Mouse (Mus musculus): ENCODE measurements around the gene Pamr1. TPM values are rescaled to one million over a fixed set of nuclear protein-coding genes. Genes with fewer than 3 reads are reported as not detected.
A peak's percentile ranks its signal among the peaks of the same experiment; 100 is the strongest.

The Pamr1 gene
- 57.9 and 59.4 TPM in 2 replicates for polyA plus RNA-seq (2015; fragmentation: Nextera tagmentation; extraction: Ambion mirVana)

DNA sequence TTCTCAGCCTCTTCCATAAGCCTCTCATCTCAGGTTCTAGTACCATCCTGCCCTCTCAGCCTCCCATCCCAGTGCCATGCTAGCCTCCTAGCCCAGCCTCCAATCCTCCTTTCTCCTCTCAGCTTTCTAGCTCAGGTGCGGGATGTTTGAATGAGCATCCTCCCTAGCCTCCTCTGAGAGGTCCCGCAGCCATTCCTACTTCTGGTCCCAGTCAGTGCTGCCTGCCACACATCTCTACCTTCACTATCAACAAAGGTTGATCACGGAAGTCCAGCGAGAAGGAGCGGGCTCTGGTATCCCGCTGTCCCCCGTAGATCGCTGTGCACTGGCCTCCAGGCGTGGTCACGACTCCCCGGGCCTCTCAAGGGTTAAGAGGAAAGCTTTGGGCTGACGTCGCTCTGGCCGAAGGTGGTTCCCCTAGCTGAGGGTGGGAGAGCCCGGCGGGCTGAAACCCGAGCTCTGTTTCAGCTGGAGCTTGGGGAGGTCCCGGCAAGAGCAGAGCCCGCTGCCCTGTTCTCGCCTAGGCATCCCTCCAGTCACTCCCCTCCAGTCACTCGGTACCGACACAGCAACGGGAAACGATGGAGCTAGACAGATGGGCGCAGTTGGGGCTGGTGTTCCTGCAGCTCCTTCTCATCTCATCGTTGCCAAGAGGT is at the start of gene Pamr1:
Pamr1 (plus strand) TSS at position 402 of the 656 bp plus-strand sequence.
- peak; percentile 57 for ATAC-seq (ENCODE audit: insufficient number of reproducible peaks, low FRiP score, low TSS enrichment, low read depth)
- Histone ChIP-seq H3K4me2 (peak within 1 kb of the TSS; percentile 50), H3K27ac (no peak within 1 kb of the TSS), H3K4me3 (peak within 1 kb of the TSS; percentile 43), H3K27me3 (peaks cover 8% of the 10 kb centered on the region; the same call in 1 of the 2 replicates), H3K9me3 (no peaks in the 10 kb centered on the region), H3K36me3 (no peaks in the 10 kb centered on the region), H3K9ac (0 out of 2 replicates have a peak within 1 kb of the TSS, but pooled peaks have one; percentile 14), H3K4me1 (peaks cover 38% of the 10 kb centered on the region)
- WGBS, result 1% methylated on average over 26 of the region's 26 CpGs

- Histone ChIP-seq H3K4me3 (no peak overlapping the region), H3K36me3 (no peaks in the 10 kb centered on the region), H3K4me2 (no peak overlapping the region), H3K27ac (peak overlapping the region; percentile 57), H3K4me1 (peaks cover 17% of the 10 kb centered on the region), H3K9ac (no peak overlapping the region), H3K9me3 (no peaks in the 10 kb centered on the region), H3K27me3 (no peaks in the 10 kb centered on the region)
- WGBS, result 6% methylated on average over 4 of the region's 4 CpGs
- ATAC-seq (ENCODE audit: insufficient number of reproducible peaks, low FRiP score, low TSS enrichment, low read depth), result peak; percentile 69
Observed at GRCm38 (mm10) chr2:102507633-102508032, 42.2 kb upstream of the Pamr1 start.

- H3K36me3 ChIP-seq, result no peaks in the 10 kb centered on the region
- peak overlapping the region; percentile 63 for H3K27ac ChIP-seq
- no peak overlapping the region for H3K4me3 ChIP-seq
- no peaks in the 10 kb centered on the region for H3K27me3 ChIP-seq
- peak; percentile 69; the same call in 1 of the 2 replicates for ATAC-seq (ENCODE audit: insufficient number of reproducible peaks, low FRiP score, low TSS enrichment, low read depth)
- no peaks in the 10 kb centered on the region for H3K9me3 ChIP-seq
- H3K4me1 ChIP-seq, result peaks cover 17% of the 10 kb centered on the region
- H3K4me2 ChIP-seq, result no peak overlapping the region
- WGBS, result 4% methylated on average over 1 of the region's 1 CpGs
- no peak overlapping the region for H3K9ac ChIP-seq
Observed at GRCm38 (mm10) chr2:102508154-102508553, 41.7 kb upstream of the Pamr1 start.

GRCm38 (mm10) chr2:102519956-102520355 is 29.9 kb upstream of the Pamr1 start:
- H3K27ac ChIP-seq, result peak overlapping the region; percentile 24
- H3K27me3 ChIP-seq, result no peaks in the 10 kb centered on the region
- no peak overlapping the region for H3K4me3 ChIP-seq
- H3K4me2 ChIP-seq, result no peak overlapping the region
- no peak for ATAC-seq (ENCODE audit: insufficient number of reproducible peaks, low FRiP score, low TSS enrichment, low read depth)
- H3K4me1 ChIP-seq, result no peaks in the 10 kb centered on the region
- no peaks in the 10 kb centered on the region for H3K9me3 ChIP-seq
- H3K36me3 ChIP-seq, result no peaks in the 10 kb centered on the region
- no peak overlapping the region for H3K9ac ChIP-seq

- H3K9me3 ChIP-seq, result no peaks in the 10 kb centered on the region
- H3K9ac ChIP-seq, result no peak overlapping the region
- no peak overlapping the region for H3K27ac ChIP-seq
- no peaks in the 10 kb centered on the region for H3K4me1 ChIP-seq
- no peak overlapping the region for H3K4me2 ChIP-seq
- H3K36me3 ChIP-seq, result no peaks in the 10 kb centered on the region
- H3K27me3 ChIP-seq, result no peaks in the 10 kb centered on the region
- ATAC-seq (ENCODE audit: insufficient number of reproducible peaks, low FRiP score, low TSS enrichment, low read depth), result no peak
- H3K4me3 ChIP-seq, result no peak overlapping the region
- WGBS, result 58% methylated on average over 4 of the region's 4 CpGs
Observed at GRCm38 (mm10) chr2:102527563-102527962, 22.2 kb upstream of the Pamr1 start.

DNA sequence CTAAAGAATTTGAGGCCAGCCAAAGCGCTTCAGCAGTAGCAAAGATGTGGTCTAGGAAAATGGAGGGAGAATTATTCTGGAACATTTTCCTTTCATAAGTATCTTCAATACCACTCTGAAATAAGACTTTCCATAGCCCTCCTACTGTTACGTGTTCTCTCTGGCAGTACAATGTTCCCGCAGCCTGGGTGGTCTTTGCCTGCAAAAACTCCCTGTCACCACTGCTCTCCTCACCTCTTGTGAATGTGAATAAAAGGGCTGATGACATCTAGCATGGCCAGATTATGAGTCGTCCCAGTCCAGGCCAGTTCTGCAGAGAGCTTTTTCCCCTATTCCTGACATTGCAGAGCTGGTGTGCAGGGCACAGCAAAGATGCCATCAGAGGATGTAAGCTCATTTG is 16.4 kb upstream of the Pamr1 start:
- ATAC-seq (ENCODE audit: insufficient number of reproducible peaks, low FRiP score, low TSS enrichment, low read depth), result 0 out of 2 replicates have a peak, but pooled peaks have one; percentile 52
- no peak overlapping the region for H3K27ac ChIP-seq
- peaks cover 18% of the 10 kb centered on the region for H3K4me1 ChIP-seq
- 64% methylated on average over 4 of the region's 4 CpGs for WGBS
- H3K4me2 ChIP-seq, result no peak overlapping the region
- no peaks in the 10 kb centered on the region for H3K27me3 ChIP-seq
- no peaks in the 10 kb centered on the region for H3K9me3 ChIP-seq
- H3K4me3 ChIP-seq, result no peak overlapping the region
- H3K36me3 ChIP-seq, result no peaks in the 10 kb centered on the region
- H3K9ac ChIP-seq, result no peak overlapping the region

DNA sequence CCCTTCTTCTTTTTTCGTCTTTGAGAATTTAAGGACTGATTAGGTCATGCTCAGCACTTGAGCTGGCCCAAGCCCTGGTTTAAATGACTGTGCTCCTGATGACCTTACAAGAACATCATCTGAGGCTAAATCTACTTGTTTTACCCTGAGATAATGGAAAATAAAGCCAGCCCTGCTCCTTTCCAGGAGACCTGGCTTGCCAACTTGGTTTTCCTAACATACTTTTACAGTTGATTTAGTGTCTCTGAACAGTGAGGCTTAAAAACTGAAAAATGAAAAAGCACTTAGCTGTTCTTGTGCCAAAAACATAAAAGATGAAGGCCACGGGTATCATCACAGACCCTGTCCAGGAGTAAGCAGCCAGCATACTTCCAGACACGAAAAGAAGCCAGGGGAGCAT is 13.0 kb upstream of the Pamr1 start:
- no peak overlapping the region for H3K4me2 ChIP-seq
- no peaks in the 10 kb centered on the region; the same call in 1 of the 2 replicates for H3K27me3 ChIP-seq
- no peak overlapping the region for H3K4me3 ChIP-seq
- H3K9ac ChIP-seq, result no peak overlapping the region
- H3K4me1 ChIP-seq, result peaks cover 40% of the 10 kb centered on the region
- ATAC-seq (ENCODE audit: insufficient number of reproducible peaks, low FRiP score, low TSS enrichment, low read depth), result peak; percentile 21; the same call in 1 of the 2 replicates
- H3K9me3 ChIP-seq, result no peaks in the 10 kb centered on the region
- H3K36me3 ChIP-seq, result no peaks in the 10 kb centered on the region
- 45% methylated on average over 3 of the region's 3 CpGs for WGBS
- H3K27ac ChIP-seq, result peak overlapping the region; percentile 14; the same call in 1 of the 2 replicates

DNA sequence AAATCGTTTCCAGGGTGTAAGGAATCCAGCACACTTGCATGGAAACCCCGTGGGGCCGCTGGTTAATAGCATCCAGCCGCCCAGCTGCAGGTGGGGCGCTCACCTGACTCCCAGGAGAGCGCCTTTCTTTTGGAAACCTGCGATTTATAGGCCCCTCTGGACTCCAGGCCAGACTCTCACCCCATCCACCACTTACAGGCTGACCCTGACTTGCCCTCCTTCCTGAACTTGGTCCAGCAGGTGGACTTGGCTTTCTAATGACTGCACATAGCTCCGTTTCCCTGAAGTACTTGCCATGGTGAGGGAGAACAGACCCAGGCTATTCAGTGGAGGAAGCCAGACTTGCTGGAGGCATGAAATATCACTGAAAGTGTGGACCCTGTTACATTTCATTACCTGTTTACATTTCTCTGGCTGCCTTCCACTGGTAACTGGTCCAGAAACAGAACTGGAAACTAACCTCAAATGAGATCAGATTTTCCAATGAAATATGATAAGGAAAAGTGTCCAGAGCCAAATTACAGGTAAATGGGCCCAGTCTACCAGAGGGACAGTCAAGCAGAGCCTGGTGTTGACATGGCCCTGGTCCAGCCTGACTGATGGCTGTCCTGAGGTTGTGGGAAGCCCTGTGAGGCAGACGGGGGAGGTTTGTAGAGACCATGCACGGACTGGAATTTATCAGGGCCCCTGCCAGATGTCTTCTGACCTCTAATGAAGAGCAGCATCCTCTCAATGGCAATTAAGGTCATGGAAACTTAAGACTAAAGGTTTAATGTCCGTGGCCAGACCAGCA is 9.2 kb upstream of the Pamr1 start:
- H3K27ac ChIP-seq, result peak overlapping the region; percentile 27
- 21% methylated on average over 11 of the region's 11 CpGs for WGBS

GRCm38 (mm10) chr2:102541404-102542125 is 8.2 kb upstream of the Pamr1 start:
- ATAC-seq (ENCODE audit: insufficient number of reproducible peaks, low FRiP score, low TSS enrichment, low read depth), result no peak
- H3K4me1 ChIP-seq, result peaks cover 51% of the 10 kb centered on the region
- H3K4me3 ChIP-seq, result no peak overlapping the region
- H3K4me2 ChIP-seq, result no peak overlapping the region
- H3K9me3 ChIP-seq, result no peaks in the 10 kb centered on the region
- H3K36me3 ChIP-seq, result no peaks in the 10 kb centered on the region
- 29% methylated on average over 4 of the region's 4 CpGs for WGBS
- no peak overlapping the region for H3K9ac ChIP-seq
- H3K27me3 ChIP-seq, result no peaks in the 10 kb centered on the region; the same call in 1 of the 2 replicates
- 0 out of 2 replicates have a peak overlapping the region, but pooled peaks have one; percentile 38 for H3K27ac ChIP-seq

More for the DNA sequence above, 9.2 kb upstream of the Pamr1 start:
- Histone ChIP-seq H3K4me2 (no peak overlapping the region), H3K4me3 (no peak overlapping the region), H3K27me3 (no peaks in the 10 kb centered on the region; the same call in 1 of the 2 replicates), H3K36me3 (no peaks in the 10 kb centered on the region), H3K9me3 (no peaks in the 10 kb centered on the region), H3K4me1 (peaks cover 55% of the 10 kb centered on the region), H3K9ac (no peak overlapping the region)
- ATAC-seq (ENCODE audit: insufficient number of reproducible peaks, low FRiP score, low TSS enrichment, low read depth), result peak; percentile 52

- Histone ChIP-seq H3K9me3 (no peaks in the 10 kb centered on the region), H3K27me3 (no peaks in the 10 kb centered on the region; the same call in 1 of the 2 replicates), H3K4me3 (no peak overlapping the region), H3K4me1 (peaks cover 37% of the 10 kb centered on the region), H3K36me3 (no peaks in the 10 kb centered on the region), H3K9ac (no peak overlapping the region), H3K4me2 (no peak overlapping the region), H3K27ac (peak overlapping the region; percentile 71)
- WGBS, result 16% methylated on average over 6 of the region's 6 CpGs
- peak; percentile 75 for ATAC-seq (ENCODE audit: insufficient number of reproducible peaks, low FRiP score, low TSS enrichment, low read depth)
Observed at GRCm38 (mm10) chr2:102543961-102544719, 5.7 kb upstream of the Pamr1 start.

Measured in limb, embryonic 15.5 days (tissue).